Mouse (Mus musculus) urinary bladder, adult 2 months (tissue): ENCODE data around the gene Zswim1. TPM values are rescaled to one million over a fixed set of nuclear protein-coding genes. Genes with fewer than 3 reads are reported as not detected.
"Not testable (repeated sequence)": the region's sequence is repeated elsewhere in the genome, so short reads cannot be mapped to it uniquely, and the experiment has no call there.

Source experiments
- DNase-seq: peaks from one replicate; pipeline ENCODE4 v3.0.0; 2022; ENCODE audit warnings: low spot score
- polyA plus RNA-seq: library from polyadenylated mRNA; depleted of rRNA; stranded (reverse); fragments of >200 nt; gene quantifications from 2 replicates; pipeline ENCODE4 v1.2.3, GENCODE M21; 2012

Zswim1 gene
- polyA plus RNA-seq, 1 experiment: 5.4 TPM

DNA sequence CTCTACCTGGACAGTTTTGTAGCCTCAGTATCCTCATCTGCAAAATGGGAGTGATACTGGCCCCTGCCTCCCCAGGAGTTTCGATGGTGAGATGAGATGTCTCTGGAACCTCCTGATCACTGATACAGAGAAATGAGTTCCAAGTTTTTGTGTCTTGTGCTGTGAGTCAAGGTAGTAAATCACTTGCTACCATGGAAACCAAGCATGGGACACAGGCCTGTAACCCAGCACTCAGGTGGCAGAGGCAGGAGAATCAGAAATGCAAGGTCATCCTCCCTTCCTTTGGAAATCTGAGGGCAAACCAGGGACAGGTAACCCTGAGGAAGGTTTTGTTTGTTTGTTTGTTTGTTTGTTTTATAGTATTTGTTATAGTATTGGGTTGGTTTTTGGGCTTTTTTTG lies 6.6 kb downstream of the Zswim1 start:
- no peak for DNase-seq

DNA sequence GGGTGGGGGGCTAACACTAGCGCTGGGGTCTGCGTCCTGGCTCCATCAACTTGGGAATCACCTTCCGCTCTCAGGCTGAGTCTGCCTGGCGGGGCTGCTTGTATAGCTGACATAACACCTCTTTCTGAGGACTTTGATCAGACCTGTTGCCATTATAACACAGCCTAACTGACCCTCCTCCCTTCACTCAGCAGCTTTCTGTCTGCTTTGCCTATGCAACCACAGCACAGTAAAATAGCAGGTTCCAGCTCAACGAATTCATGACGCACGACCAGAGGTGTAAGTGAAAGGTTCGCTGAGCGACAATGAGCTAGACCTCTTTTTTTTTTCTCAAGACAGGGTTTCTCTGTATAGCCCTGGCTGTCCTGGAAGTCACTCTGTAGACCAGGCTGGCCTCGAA lies 8.5 kb downstream of the Zswim1 start:
- DNase-seq: no peak

DNA sequence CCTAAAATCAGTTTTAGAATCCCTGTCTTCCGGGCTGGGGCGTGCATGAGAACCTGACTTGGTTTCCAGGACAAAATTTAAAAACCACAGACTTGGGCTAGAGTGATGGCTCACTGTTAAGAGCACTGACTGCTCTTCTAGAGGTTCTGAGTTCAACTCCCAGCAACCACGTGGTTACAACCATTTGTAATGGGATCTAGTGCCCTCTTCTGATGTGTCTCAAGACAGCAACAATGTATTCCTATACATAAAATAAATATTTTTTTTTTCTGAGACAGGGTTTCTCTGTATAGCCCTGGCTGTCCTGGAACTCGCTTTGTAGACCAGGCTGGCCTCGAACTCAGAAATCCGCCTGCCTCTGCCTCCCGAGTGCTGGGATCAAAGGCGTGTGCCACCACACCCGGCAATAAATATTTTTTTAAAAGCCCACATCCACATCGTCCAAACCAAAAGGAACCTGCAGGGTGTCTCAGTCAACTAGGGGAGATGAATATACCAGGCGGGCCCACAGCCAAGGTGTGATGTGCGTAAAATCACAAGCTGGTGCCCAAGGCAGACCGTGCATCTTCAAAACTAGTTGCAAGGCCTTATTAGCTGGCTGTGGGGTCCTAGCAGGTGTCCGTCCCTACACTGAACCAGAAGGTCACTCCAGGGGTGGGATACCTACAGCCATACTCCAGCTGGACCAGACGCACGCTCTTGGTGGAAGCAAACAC lies 9.7 kb downstream of the Zswim1 start:
- no peak for DNase-seq

DNA sequence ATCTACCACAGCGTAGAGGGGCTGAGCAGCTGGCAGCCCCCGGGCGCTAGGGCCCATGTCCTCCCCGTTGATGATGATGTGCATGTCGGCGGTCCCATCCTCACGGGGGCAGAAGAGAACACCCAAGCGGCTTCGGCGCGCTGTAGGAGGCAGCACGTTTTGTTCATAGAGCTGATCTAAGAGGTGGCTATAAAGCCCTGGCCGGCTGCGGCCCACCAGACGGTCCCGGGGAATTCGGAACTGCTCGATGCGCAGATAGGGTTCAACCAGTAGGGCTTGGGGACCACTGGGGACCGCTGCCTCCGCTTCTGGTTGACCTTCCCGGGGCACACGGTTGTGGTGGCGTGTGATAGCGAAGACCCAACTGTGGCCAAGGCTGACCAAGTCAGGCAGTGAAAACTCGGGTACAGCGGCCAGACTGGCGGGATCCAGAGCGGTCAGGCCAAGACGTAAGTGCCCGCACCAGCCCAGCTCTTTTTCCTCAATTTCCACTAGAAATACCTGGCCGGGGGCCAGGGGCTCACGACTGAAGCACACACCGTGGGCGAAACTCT lies 10.3 kb downstream of the Zswim1 start, which contains the start of gene Ctsa:
Gene Ctsa, plus strand, starts transcription at position 126 of the 554 bp plus-strand sequence.
- DNase-seq: peak; percentile 63

DNA sequence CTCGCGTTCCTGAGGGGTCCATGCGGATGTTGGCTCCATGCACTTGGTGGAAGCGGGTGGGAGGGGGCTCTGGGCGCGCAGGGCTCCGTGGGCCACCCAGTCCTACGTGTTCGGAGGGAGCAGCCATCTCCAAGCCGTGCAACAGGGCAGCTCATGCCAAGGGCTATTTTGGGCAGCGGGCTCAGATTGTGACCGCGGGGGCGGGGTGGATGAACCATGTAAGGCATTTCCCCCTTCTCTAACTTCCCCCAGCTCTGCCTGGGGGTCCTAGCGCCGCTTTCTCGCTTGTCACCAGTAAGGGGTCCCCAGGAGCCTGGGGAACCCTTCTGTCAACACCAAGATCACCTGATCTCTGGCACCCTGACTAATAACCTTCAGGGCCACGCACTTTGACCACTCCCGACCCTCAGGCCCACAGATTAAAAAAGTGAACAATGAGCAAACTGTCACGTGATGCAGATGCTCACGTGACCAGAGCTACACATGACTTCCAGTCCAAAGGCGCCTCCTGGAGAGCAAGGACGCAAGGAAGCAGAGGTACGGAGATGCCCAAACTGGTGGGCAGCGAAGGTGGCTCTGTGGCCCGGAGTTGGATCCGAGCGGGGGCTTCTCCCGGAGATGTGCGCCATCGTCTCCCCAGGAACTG lies 11.0 kb downstream of the Zswim1 start, which contains the start of gene Neurl2:
Gene Neurl2, minus strand, starts transcription at position 143 of the 646 bp plus-strand sequence.
- DNase-seq: peak; percentile 83

DNA sequence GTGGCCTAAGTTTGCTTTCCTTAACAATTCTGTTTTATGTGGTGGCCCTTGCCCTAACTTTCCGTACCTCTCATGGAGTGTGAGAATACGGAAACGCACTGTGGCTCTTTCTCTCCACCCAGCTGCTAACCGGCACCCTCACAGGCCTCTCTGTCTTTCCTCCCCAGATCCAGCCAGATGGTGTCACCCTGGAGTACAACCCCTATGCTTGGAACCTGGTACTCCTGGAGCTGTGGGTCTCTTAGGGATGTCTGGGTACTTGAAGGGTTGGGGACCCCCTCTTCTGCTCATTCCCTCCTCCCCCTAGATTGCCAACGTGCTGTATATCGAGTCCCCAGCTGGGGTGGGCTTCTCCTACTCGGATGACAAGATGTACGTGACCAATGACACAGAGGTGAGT lies 12.0 kb downstream of the Zswim1 start:
- no peak for DNase-seq

DNA sequence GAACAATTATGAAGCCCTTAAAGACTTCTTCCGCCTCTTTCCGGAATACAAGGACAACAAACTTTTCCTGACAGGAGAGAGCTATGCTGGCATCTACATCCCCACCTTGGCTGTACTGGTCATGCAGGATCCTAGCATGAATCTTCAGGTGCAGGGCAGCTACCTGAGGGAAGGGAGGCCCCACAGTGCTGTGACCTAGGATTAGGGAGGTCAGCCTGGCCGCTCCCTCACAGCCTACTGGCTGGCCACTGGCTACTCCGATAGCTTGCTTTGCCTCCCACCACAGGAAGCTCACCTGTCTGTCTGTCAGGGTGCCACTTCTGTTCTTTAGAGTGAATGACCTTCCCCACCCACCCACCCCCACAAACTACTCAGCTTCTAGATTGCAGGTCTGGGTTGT lies 12.7 kb downstream of the Zswim1 start:
- no peak for DNase-seq

DNA sequence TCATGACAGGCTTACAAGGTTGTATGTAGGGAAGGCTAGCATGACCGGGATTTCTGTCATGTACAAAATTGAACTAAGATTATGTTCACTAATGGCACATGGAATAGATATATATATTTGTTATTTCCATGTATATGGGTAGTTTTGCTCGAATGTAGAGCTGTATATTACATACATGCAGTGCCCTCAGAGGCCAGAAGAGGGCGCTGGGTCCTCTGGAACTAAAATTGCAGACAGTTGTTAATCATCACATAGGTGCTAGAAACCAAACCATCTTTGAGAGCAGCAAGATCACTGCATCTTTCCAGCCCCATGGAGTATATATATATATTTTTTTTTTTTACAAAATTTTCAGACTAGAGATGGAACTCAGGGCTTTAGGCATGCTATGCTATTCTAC lies 23.3 kb downstream of the Zswim1 start:
- no peak for DNase-seq

DNA sequence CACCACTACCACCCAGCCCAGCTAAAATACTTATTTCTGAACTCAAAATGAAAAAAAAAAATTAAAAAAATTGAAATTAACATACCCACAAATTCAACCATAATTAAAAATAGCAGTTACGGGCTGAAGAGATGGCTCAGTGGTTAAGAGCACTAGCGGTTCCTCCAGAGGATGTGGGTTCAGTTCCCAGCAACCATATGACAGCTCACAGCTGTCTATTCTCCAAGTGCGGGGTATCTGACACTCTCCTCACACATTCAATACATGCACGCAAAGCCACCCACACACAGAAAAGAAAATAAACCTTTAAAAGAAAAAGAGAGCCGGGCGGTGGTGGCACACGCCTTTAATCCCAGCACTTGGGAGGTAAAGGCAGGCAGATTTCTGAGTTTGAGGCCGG lies 27.6 kb downstream of the Zswim1 start:
- no peak for DNase-seq

- not testable (repeated sequence) for DNase-seq
These were observed 33.1 kb downstream of the Zswim1 start for GRCm38 (mm10) chr2:164855572-164855971.

DNA sequence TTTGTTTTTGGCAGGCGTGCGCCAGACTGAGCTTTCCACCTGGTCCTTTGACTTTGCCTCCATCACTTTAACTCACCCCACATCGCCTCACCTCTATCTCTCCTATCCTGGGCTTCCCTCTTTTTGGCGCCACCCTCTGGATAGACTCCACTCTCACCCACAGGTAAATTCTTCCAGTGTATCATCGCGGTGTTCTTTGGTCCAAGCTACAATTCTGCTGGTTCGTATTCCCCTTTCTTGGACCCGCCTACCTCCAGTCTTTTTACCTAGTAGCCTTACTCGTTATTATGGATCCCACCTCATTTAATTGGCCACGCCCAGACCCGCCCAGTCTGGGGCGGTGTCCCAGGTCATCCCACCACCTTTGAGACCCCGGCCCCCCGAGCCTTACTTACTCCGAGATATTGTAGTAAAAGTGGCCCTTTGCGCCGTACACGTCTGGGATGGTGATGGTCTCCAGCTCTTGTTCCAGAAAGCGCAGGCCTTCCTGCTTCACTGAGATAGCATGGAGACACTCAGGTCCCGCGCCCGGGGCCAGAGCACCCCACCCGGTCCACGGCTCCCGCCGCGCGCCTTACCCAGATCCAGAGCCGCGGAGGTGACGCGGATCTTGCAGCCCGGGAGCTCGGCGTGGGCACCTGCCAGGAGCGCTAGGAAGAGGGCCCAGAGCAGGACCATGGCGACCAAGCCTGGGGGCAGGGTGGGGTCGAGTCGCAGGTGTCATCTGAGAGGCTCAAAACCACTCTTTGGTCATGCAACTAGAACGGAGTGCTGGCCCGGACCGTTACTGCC lies 34.0 kb downstream of the Zswim1 start:
- no peak for DNase-seq

- no peak for DNase-seq
These were observed 34.8 kb downstream of the Zswim1 start, which contains the start of gene Pltp for GRCm38 (mm10) chr2:164857101-164857821. TSS of gene Pltp (minus strand) at chr2:164857711.

DNA sequence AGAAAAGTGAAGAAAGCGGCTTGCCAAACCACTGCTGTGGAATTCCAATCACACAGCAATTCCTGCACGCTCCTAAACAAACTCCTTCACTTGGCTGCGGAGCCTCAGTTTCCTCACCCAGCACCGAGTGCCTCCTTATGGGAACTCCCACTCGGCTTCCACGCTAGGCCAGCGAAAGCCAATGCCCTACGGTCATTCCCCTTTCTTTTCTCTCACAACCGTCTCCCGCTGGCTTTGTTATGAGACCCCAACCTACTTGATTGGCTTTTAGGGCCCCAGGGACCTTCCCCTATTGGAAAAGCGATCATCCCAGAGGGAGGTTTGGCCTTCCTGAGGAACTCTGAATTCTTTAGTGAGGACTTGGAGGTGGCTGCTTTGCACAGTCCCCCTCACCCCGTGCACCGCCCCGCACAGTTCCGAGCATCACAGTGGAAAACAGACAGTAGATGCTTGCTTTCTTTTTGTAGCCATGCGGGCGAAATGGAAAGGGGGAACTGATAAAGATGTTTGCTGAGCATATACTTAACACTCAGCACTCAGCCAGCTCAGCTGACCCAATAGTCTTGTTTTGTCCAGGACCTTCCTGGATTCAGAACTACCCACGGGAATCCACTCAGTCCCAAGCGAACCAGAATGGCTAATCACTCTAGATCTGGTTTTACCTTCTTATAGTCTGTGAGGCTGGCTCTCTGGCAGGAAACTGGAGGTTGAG lies 35.5 kb downstream of the Zswim1 start:
- DNase-seq: no peak

- DNase-seq: no peak
These were observed 36.7 kb downstream of the Zswim1 start for GRCm38 (mm10) chr2:164859155-164859554.

DNA sequence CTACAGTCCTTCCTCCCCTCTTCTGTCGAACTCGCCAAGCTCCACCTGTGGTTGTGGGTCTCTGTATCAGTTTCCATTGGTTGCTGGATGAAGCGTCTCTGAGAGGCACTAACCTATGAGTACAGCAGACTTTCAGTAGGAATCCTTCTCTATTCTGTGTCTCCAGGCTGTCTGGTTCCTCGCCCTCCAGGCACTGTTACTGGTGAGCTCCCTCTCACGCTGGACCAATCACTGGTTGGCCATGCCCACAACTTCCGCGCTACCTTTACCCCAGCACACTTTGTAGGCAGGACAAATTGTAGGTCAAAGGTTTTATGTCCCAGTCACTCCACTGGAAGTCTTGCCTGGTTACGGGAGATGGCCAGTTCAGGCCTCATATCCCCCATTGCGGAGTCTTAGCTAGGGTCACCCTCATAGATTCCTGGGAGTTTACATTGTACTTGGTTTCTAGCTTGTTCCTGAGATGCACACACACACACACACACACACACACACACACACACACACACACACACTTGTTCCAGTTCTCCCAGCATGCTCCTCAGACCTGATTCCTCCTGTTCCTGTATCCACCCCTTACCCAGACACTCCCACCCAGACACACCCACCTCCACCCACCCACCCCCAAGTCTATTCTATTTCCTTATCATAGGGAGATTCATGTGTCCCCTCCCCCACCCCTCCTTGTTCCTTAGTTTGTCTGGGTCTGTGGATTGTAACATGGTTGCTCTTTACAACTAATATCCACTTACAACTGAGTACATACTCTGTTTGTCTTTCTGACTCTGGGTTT lies 37.4 kb downstream of the Zswim1 start:
- DNase-seq: no peak

DNA sequence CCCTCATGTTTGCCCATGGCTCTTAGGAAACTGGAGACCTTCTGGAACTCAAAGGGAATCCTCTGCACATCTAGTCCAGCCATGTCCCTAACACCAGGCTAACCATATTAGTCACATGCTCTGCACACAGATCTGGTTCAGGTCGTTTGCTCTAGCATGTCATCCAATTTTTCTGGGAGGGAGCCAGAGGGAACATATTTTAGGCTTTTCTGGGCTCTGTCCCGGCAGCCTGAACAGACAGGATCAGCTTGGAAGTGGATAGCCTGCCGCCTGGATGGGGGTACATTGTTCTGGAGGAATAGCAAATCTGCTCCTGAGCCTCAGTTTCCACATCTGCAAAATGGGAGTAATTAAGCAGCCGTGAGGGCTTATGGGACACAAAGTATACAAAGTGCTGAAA lies 38.6 kb downstream of the Zswim1 start:
- no peak for DNase-seq

GRCm38 (mm10) chr2:164862179-164862861 lies 39.8 kb downstream of the Zswim1 start:
- no peak for DNase-seq

DNA sequence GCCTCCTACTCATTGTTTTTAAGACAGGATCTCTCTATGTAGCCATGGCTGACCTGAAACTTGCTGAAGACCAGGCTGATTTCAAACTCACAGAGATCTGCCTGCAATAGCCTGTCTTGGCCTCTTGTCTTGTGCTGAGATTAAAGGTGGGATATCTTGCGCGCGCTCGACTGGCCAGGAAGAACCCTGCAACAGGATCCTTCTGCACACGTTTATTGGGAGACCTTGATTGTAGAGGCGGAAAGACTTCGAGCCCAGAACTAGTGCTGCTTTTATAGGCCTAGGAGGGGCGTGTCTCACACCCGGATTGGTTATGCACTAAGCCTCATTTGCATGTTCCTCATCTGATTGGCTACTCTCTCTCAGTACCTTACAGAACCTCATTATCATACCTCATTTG lies 40.9 kb downstream of the Zswim1 start:
- DNase-seq: not testable (repeated sequence)

GRCm38 (mm10) chr2:164864593-164864992 lies 42.1 kb downstream of the Zswim1 start:
- no peak for DNase-seq
